Mouse (Mus musculus): Measurements from ENCODE around the gene Vps8. TPM values are rescaled to one million over a fixed set of nuclear protein-coding genes. Genes with fewer than 3 reads are reported as not detected.

Gene Vps8
- 1 to 10 TPM; 7.7 to 7.8 TPM for total RNA-seq (2021)
- long read RNA-seq, experiment 1, full-length matches to known transcripts, result 5 of 12 reads
- long read RNA-seq, experiment 1, partial matches to known transcripts, result 3 of 12 reads
- long read RNA-seq, experiment 1, other reads (novel, unspliced or antisense), result 4 of 12 reads
- long read RNA-seq, experiment 2, full-length matches to known transcripts, result 5 of 9 reads
- long read RNA-seq, experiment 2, partial matches to known transcripts, result 0 of 9 reads
- long read RNA-seq, experiment 2, other reads (novel, unspliced or antisense), result 4 of 9 reads

- TF ChIP-seq CTCF (IDR thresholded peaks at IDR 0.05), result no peak; the same call in 1 of the 2 replicates
- peak; percentile 96 for DNase-seq
- H3K4me3 ChIP-seq, result peak within 1 kb of the TSS; percentile 99
- intact Hi-C loops (cut with DNase I), result no loop called here
- H3K27ac ChIP-seq, result peak within 1 kb of the TSS; percentile 95
These were observed at the start of gene Vps8 for GRCm38 (mm10) chr16:21422645-21423545. TSS of gene Vps8 (plus strand) at chr16:21423118.

GRCm38 (mm10) chr16:21373316-21373960 is 49.5 kb upstream of the Vps8 start:
- H3K4me3 ChIP-seq, result no peak overlapping the region
- no peak for DNase-seq
- no peak for TF ChIP-seq CTCF (IDR thresholded peaks at IDR 0.05)
- no peak overlapping the region for H3K27ac ChIP-seq
- intact Hi-C loops (cut with DNase I), result no loop called here

GRCm38 (mm10) chr16:21374067-21374466 is 48.9 kb upstream of the Vps8 start:
- Histone ChIP-seq H3K4me3 (no peak overlapping the region), H3K27ac (no peak overlapping the region)
- no peak for DNase-seq
- intact Hi-C loops (cut with DNase I), result no loop called here
- no peak for TF ChIP-seq CTCF (IDR thresholded peaks at IDR 0.05)

GRCm38 (mm10) chr16:21375147-21375546 is 47.8 kb upstream of the Vps8 start:
- intact Hi-C loops (cut with DNase I), result no loop called here
- H3K27ac ChIP-seq, result no peak overlapping the region
- DNase-seq, result no peak
- no peak overlapping the region for H3K4me3 ChIP-seq
- TF ChIP-seq CTCF (IDR thresholded peaks at IDR 0.05), result no peak

- no peak overlapping the region for H3K4me3 ChIP-seq
- peak; percentile 45 for DNase-seq
- TF ChIP-seq CTCF (IDR thresholded peaks at IDR 0.05), result no peak
- peak overlapping the region; percentile 51 for H3K27ac ChIP-seq
- intact Hi-C loops (cut with DNase I), result no loop called here
These were observed 46.6 kb upstream of the Vps8 start for GRCm38 (mm10) chr16:21376316-21376715.

- H3K27ac ChIP-seq, result peak overlapping the region; percentile 51
- DNase-seq, result no peak
These were observed 45.8 kb upstream of the Vps8 start for GRCm38 (mm10) chr16:21376949-21377604.

GRCm38 (mm10) chr16:21377605-21377968 is 45.3 kb upstream of the Vps8 start:
- no peak for TF ChIP-seq CTCF (IDR thresholded peaks at IDR 0.05)
- Histone ChIP-seq H3K4me3 (no peak overlapping the region), H3K27ac (peak overlapping the region; percentile 51)
- no peak for DNase-seq
- intact Hi-C loops (cut with DNase I), result no loop called here

More at GRCm38 (mm10) chr16:21376949-21377604, 45.8 kb upstream of the Vps8 start:
- no peak for TF ChIP-seq CTCF (IDR thresholded peaks at IDR 0.05)
- H3K4me3 ChIP-seq, result no peak overlapping the region
- intact Hi-C loops (cut with DNase I), result no loop called here

GRCm38 (mm10) chr16:21381469-21381868 is 41.4 kb upstream of the Vps8 start:
- H3K27ac ChIP-seq, result no peak overlapping the region
- intact Hi-C loops (cut with DNase I), result no loop called here
- DNase-seq, result no peak
- H3K4me3 ChIP-seq, result no peak overlapping the region
- TF ChIP-seq CTCF (IDR thresholded peaks at IDR 0.05), result no peak

- no peak for DNase-seq
- intact Hi-C loops (cut with DNase I), result no loop called here
These were observed 40.6 kb upstream of the Vps8 start for GRCm38 (mm10) chr16:21382152-21382911.

GRCm38 (mm10) chr16:21385926-21386881 is 36.7 kb upstream of the Vps8 start:
- intact Hi-C loops (cut with DNase I), result no loop called here
- no peak for DNase-seq
- Histone ChIP-seq H3K4me3 (no peak overlapping the region), H3K27ac (no peak overlapping the region)
- TF ChIP-seq CTCF (IDR thresholded peaks at IDR 0.05), result no peak

More at GRCm38 (mm10) chr16:21382152-21382911, 40.6 kb upstream of the Vps8 start:
- Histone ChIP-seq H3K4me3 (no peak overlapping the region), H3K27ac (0 out of 2 replicates have a peak overlapping the region, but pooled peaks have one; percentile 31)
- TF ChIP-seq CTCF (IDR thresholded peaks at IDR 0.05), result no peak

- H3K4me3 ChIP-seq, result no peak overlapping the region
- no peak for TF ChIP-seq CTCF (IDR thresholded peaks at IDR 0.05)
- peak overlapping the region; percentile 31; the same call in 1 of the 2 replicates for H3K27ac ChIP-seq
- intact Hi-C loops (cut with DNase I), result no loop called here
- peak; percentile 74 for DNase-seq
These were observed 33.6 kb upstream of the Vps8 start for GRCm38 (mm10) chr16:21389316-21389715.
